Mouse (Mus musculus) layer of hippocampus, postnatal 14 days (tissue): ENCODE results near the gene Sf3b4. TPM values are rescaled to one million over a fixed set of nuclear protein-coding genes. Genes with fewer than 3 reads are reported as not detected.

Experiments
- DNase-seq, 2 experiments: peaks; one replicate each; pipeline ENCODE4 v3.0.0; 2021 to 2022; ENCODE audit warnings: low spot score in 2 of 2, mixed read lengths in 1 of 2
- long read RNA-seq, 2 experiments: library from polyadenylated mRNA; stranded (forward); transcript quantifications; one replicate each; pipeline ENCODE4 v2.0.0; 2021
- total RNA-seq, 2 experiments: library from RNA; stranded (reverse); gene quantifications; 2 replicates each; pipeline ENCODE4 v1.2.3; 2021

Gene Sf3b4
- total RNA-seq, result 10 to 100 TPM; 48.6 to 52.4 TPM
- long read RNA-seq, experiment 1, transcript Sf3b4-201 (6 exons, 1,915 nt), result major isoform, 51 of 60 reads
- long read RNA-seq, experiment 1, partial matches to known transcripts, result 7 of 60 reads
- long read RNA-seq, experiment 1, other reads (novel, unspliced or antisense), result 2 of 60 reads
- long read RNA-seq, experiment 2, transcript Sf3b4-201 (6 exons, 1,915 nt), result major isoform, 77 of 82 reads
- long read RNA-seq, experiment 2, partial matches to known transcripts, result 5 of 82 reads
- long read RNA-seq, experiment 2, other reads (novel, unspliced or antisense), result 0 of 82 reads

- DNase-seq, result peak; percentile 83 to 91
Measured at GRCm38 (mm10) chr3:96172197-96173178, at the start of gene Sf3b4. Sf3b4 (plus strand) TSS chr3:96172332.

GRCm38 (mm10) chr3:96124235-96124634 is 47.9 kb upstream of the Sf3b4 start:
- no peak for DNase-seq

DNA sequence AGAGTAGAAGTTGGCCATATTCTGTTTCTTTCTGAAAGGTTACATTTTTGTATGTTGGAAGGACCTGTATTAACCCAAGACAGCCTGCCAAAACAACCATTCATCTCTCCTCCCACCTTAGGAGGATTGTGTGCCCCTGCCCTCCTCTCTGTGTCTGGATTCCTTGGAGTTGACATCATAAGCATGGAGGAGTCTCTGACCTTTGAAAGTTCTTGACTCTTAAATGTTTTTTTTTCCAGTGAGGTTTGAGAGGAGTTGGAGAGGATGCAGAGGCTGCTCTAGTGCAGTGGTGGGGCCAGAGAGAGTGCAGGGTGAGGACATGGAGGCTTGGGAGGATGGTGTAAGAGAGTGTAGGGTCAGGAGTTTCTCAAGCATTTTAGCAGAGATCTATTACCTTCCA is 44.0 kb upstream of the Sf3b4 start:
- no peak for DNase-seq

DNA sequence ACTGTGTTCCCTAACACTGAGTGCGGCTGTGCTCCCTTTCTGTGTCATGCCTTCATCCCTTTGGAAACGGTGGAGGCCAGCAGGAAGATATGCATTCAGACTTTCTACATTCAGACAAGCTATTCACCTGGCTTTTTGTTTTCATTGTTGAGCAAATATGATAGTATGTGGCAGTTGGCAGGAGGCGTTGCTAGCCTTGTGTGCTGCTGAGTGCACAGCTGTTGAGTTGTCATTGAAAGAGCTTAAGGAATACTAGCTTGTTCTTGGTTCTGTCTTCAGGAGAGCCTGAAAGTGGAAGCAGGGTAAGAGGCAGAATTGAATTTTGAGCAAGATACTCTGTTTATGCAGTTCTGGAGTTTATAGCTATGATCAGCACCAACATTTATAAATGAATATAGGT is 39.7 kb upstream of the Sf3b4 start:
- no peak for DNase-seq

DNA sequence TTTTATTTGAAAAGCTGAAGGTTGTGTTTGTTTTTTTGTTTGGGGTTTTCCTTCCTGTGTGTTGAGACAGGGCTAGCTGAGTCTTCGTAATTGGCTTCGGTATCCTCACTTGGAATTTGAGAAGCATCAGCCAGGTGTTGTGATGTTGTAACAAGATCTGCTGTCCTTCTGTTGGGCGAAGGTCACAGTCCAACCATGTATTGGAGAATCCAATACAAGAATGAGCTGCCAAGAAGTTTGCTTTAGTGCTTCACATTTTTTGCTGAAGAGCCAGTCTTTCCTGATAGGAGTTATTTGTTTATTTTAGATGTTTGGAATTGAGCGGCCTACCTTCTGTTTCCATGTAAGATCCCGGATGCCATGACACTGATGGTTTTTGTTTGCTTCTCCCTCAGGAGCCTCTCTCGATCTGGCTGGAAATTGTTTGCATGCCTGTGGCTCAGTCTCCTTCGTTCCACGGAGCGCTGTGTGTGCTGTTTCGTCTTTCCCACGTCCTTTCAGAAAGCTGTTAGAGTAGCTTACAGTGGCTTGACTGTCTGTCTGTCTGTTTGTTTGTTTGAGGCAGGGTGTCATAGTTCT is 38.7 kb upstream of the Sf3b4 start:
- no peak for DNase-seq

- no peak for DNase-seq
Measured at GRCm38 (mm10) chr3:96135011-96135410, 37.1 kb upstream of the Sf3b4 start.

GRCm38 (mm10) chr3:96147950-96148349 is 24.2 kb upstream of the Sf3b4 start:
- DNase-seq, result peak; percentile 56 to 83

- no peak for DNase-seq
Measured at GRCm38 (mm10) chr3:96151836-96152235, 20.3 kb upstream of the Sf3b4 start.

DNA sequence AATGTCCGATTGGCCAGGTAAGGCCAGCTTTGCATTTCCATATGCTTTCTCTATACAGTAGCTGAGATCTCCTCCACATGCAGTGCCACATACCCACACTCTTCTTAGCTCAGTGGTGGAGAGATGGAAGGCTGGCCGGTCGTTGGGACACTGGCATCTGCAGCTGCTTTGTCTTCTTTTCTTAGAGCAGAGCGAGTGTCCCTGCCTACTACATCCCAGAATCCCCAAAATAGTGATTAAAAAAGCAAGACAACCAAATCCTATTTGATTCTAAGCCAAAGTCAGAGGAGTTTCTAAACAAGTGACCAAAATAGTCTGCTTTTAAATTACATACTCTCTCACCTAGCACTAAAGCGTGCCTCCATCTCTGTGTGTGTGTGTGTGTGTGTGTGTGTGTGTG is 19.5 kb upstream of the Sf3b4 start:
- no peak for DNase-seq

GRCm38 (mm10) chr3:96155501-96155900 is 16.6 kb upstream of the Sf3b4 start:
- DNase-seq, result no peak

DNA sequence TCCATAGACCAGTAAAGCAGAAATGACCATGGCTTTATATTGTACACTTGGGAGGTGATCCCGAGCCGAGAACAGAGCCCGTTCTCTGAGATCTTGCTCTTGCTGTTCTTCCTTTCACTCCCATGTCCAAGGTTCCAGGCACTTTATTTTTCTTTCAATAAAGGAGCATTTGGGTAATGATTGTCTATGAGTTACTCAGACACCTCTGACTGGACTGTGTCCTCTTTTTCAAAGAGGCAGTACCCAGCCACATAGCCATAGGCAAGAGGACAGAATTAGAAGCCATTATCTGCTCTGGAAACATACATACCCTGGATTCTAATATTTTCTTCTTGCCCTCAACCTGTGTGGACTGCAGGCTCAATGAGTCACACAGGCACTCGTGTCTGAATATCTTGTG is 12.3 kb upstream of the Sf3b4 start:
- no peak for DNase-seq

- no peak for DNase-seq
Measured at GRCm38 (mm10) chr3:96160222-96160802, 11.8 kb upstream of the Sf3b4 start.

- DNase-seq, result no peak
Measured at GRCm38 (mm10) chr3:96160803-96161516, 11.2 kb upstream of the Sf3b4 start.

GRCm38 (mm10) chr3:96161869-96162840 is 10.0 kb upstream of the Sf3b4 start, which contains the start of gene Mtmr11:
Mtmr11 (plus strand) TSS chr3:96162004.
- no peak for DNase-seq

GRCm38 (mm10) chr3:96163040-96163439 is 9.1 kb upstream of the Sf3b4 start:
- no peak for DNase-seq

- no peak for DNase-seq
Measured at GRCm38 (mm10) chr3:96168466-96169158, 3.5 kb upstream of the Sf3b4 start.

GRCm38 (mm10) chr3:96170276-96170675 is 1.9 kb upstream of the Sf3b4 start:
- DNase-seq, result no peak

DNA sequence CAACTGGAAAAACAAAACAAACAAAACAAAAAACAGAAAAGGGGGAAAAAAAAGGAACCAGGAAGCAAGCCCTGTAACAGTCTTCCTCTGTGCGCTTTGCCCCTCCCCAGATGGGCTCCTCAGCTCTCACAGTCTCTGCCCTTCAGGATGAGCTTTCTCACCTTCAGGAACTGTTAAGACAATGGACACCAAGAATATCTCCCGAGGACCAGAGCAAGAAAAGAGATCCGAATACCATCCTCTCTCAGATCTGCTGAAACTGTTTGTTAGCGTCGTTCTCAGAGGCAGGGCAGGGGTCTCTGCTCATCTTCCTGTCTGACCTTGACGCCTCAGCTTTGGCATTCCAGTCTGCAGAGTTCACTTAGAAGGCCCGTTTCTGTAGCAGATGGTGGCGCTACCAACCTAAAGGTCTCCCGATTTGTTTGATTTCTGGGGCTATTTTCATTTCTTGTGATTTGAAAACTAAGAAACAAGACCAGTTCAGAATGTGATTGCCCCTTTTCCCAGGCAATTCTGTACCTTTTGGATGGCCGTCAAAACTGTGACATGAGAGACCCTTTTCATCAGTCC is 1.1 kb upstream of the Sf3b4 start:
- DNase-seq, result no peak
